17 mouse cellular contexts compared by ENCODE assay signal in genomic region chr19:7116038-7116731, GRCm38 (mm10). TPM values are rescaled to one million over a fixed set of nuclear protein-coding genes. Genes with fewer than 3 reads are reported as not detected.
DNase-seq lines count a peak whose midpoint lies in the region; ATAC-seq lines count a peak whose summit lies in the region.
"Had no signal": no experiment of that assay in that cellular context is flagged by ENCODE, and none has a peak within 500 bp of the region (broad histone marks: within the 10 kb centered on the region; RNA-seq: fewer than 3 reads in every experiment).

No protein-coding gene starts in this region.

- WGBS in heart, embryonic 11.5 days (ENCODE audit: insufficient replicate concordance): 81% methylated on average over 4 of the region's 4 CpGs
- 78% methylated on average over 4 of the region's 4 CpGs for WGBS in limb, embryonic 13.5 days

- no peaks in the 10 kb centered on the region for H3K9me3 ChIP-seq in heart, embryonic 11.5 days (replicated peaks; ENCODE audit: control insufficient read depth, low read length)
- no peaks in the 10 kb centered on the region for H3K9me3 ChIP-seq in limb, embryonic 13.5 days
- H3K9me3 ChIP-seq: forebrain, embryonic 15.5 days; hindbrain, embryonic 12.5 days had no signal

- no peak for ATAC-seq in heart, embryonic 11.5 days (replicated peaks; ENCODE audit: insufficient number of reproducible peaks, low FRiP score, low TSS enrichment)
- no peak for ATAC-seq in limb, embryonic 13.5 days (ENCODE audit: low FRiP score, low read depth)
- ATAC-seq: forebrain, embryonic 15.5 days had no signal

- no peaks in the 10 kb centered on the region for H3K36me3 ChIP-seq in heart, embryonic 11.5 days (ENCODE audit: control insufficient read depth, insufficient read depth, low read length)
- no peaks in the 10 kb centered on the region for H3K36me3 ChIP-seq in limb, embryonic 13.5 days
- H3K36me3 ChIP-seq: forebrain, embryonic 15.5 days; hindbrain, embryonic 12.5 days had no signal

- H3K9ac ChIP-seq in heart, embryonic 11.5 days (ENCODE audit: low read depth, low read length): peak overlapping the region; percentile 28; the same call in 1 of the 2 replicates
- H3K9ac ChIP-seq in limb, embryonic 13.5 days: 0 out of 2 replicates have a peak overlapping the region, but pooled peaks have one; percentile 8
- H3K9ac ChIP-seq: forebrain, embryonic 15.5 days; hindbrain, embryonic 12.5 days had no signal

- no peak overlapping the region for H3K4me3 ChIP-seq in heart, embryonic 11.5 days (ENCODE audit: low read depth, low read length)
- H3K4me3 ChIP-seq in limb, embryonic 13.5 days: no peak overlapping the region
- H3K4me3 ChIP-seq: forebrain, embryonic 15.5 days; hindbrain, embryonic 12.5 days; left cerebral cortex, adult 2 months had no signal

- intact Hi-C loops in heart, postnatal 36 days (cut with DNase I): no loop called here

- peaks cover 27% of the 10 kb centered on the region for H3K4me1 ChIP-seq in heart, embryonic 11.5 days (ENCODE audit: control insufficient read depth, insufficient read depth, low read length)
- peaks cover 64% of the 10 kb centered on the region for H3K4me1 ChIP-seq in limb, embryonic 13.5 days

- H3K27ac ChIP-seq in heart, embryonic 11.5 days (ENCODE audit: low read depth, low read length): no peak overlapping the region
- H3K27ac ChIP-seq in limb, embryonic 13.5 days: no peak overlapping the region
- H3K27ac ChIP-seq: forebrain, embryonic 15.5 days; left cerebral cortex, adult 2 months; macrophage had no signal

- H3K4me2 ChIP-seq in heart, embryonic 11.5 days: no peak overlapping the region
- H3K4me2 ChIP-seq in limb, embryonic 13.5 days (replicated peaks): no peak overlapping the region
- H3K4me2 ChIP-seq: forebrain, embryonic 15.5 days; hindbrain, embryonic 12.5 days had no signal

- no peak for DNase-seq in heart, postnatal 36 days
- DNase-seq in T-cell, adult 2 months (ENCODE audit: low spot score): peak; percentile 21
- DNase-seq in naive thymus-derived CD4-positive, alpha-beta T cell, adult 2 months (ENCODE audit: low read depth): peak; percentile 21
- no peak for DNase-seq in spleen, adult 12 weeks (ENCODE audit: low spot score)
- no peak for DNase-seq in embryo, embryonic 10.5 days (ENCODE audit: low spot score)
- DNase-seq in layer of hippocampus, postnatal 36 days: no peak
- DNase-seq: B cell, adult 2 months; cerebellum, adult 11 months; gastrocnemius, postnatal 10 days; kidney, adult 11 months had no signal

- H3K27me3 ChIP-seq in heart, embryonic 11.5 days (ENCODE audit: control insufficient read depth, insufficient read depth, low read length): no peaks in the 10 kb centered on the region
- H3K27me3 ChIP-seq in limb, embryonic 13.5 days: peaks cover 58% of the 10 kb centered on the region
- H3K27me3 ChIP-seq: forebrain, embryonic 15.5 days had no signal

RNA-seq across cellular contexts. Expression of gene Flrt1, which starts 10.7 kb away (rescaled TPM):
- polyA plus RNA-seq in heart, embryonic 11.5 days (2014; fragmentation: Nextera tagmentation; extraction: Ambion mirVana): 0.79 and 0.97 TPM in 2 replicates
- total RNA-seq in heart, postnatal 36 days (2021): under 1 TPM; 0.84 to 1.00 TPM
- 7.7 and 8.1 TPM in 2 replicates for polyA plus RNA-seq in limb, embryonic 13.5 days (2015; fragmentation: Nextera tagmentation; extraction: Ambion mirVana)
- 10 to 100 TPM; 18.4 to 18.6 TPM for total RNA-seq in layer of hippocampus, postnatal 36 days (2021)
- polyA plus RNA-seq: macrophage had no signal

RNA-seq across cellular contexts. Expression of gene Macrod1, which starts 59.6 kb away (rescaled TPM):
- 13.3 and 16.7 TPM in 2 replicates for polyA plus RNA-seq in heart, embryonic 11.5 days (2014; fragmentation: Nextera tagmentation; extraction: Ambion mirVana)
- total RNA-seq in heart, postnatal 36 days (2021): 100 to 1,000 TPM; 272 to 280 TPM
- polyA plus RNA-seq in limb, embryonic 13.5 days (2015; fragmentation: Nextera tagmentation; extraction: Ambion mirVana): 12.3 and 13.3 TPM in 2 replicates
- total RNA-seq in layer of hippocampus, postnatal 36 days (2021): 10 to 100 TPM; 20.4 to 22.2 TPM
- total RNA-seq: monocyte, adult 5-6 weeks had no signal

Comparison
In these comparisons a context has a peak if more than half of its experiments do, and no peak if none do; other contexts are left out.
1. DNase-seq: peak in T-cell, adult 2 months (single experiment) and naive thymus-derived CD4-positive, alpha-beta T cell, adult 2 months (single experiment); none in heart, postnatal 36 days (0 of 2), spleen, adult 12 weeks (single experiment), embryo, embryonic 10.5 days (single experiment) and layer of hippocampus, postnatal 36 days (0 of 2).
2. RNA of gene Flrt1, which starts 10.7 kb away (total RNA-seq): 18.4 to 18.6 TPM in layer of hippocampus, postnatal 36 days; 0.84 to 1.00 TPM in heart, postnatal 36 days; every median in the first group is over 4 times any median in the second.
3. RNA of gene Macrod1, which starts 59.6 kb away (total RNA-seq): 272 to 280 TPM in heart, postnatal 36 days; 20.4 to 22.2 TPM in layer of hippocampus, postnatal 36 days; every median in the first group is over 10 times any median in the second.